Mouse (Mus musculus): Measurements from ENCODE around the gene Zscan10. TPM values are rescaled to one million over a fixed set of nuclear protein-coding genes. Genes with fewer than 3 reads are reported as not detected.

Gene Zscan10
- polyA plus RNA-seq, 1 experiment, result 0.02 TPM

DNA sequence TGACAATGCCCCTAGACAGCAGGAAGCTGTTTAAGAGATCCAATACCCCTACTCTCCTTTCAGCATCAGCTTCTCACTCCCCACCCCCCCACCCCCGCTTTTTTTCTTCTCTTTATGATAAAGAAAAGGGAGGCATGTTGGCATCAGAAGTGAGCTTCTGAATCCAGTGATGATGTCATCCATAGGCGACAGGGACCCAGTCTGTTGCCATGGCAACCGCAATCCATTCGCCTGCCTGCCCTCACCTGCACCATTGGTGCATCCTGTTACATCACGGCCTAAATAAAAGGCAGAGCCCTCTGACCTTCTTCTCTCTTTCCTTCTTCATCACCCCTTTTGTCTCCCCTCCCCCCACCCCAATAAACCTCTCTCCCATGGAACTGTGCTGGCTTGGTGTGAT is 32.3 kb upstream of the Zscan10 start:
- H3K4me3 ChIP-seq, result no peak overlapping the region
- no peaks in the 10 kb centered on the region for H3K27me3 ChIP-seq (ENCODE audit: control insufficient read depth, insufficient read depth, insufficient read length)
- no peak overlapping the region for H3ac ChIP-seq (ENCODE audit: control insufficient read depth, insufficient read length)
- H3K79me2 ChIP-seq (ENCODE audit: control insufficient read depth, insufficient read depth), result peaks cover 3% of the 10 kb centered on the region
- H3K4me2 ChIP-seq (ENCODE audit: low read depth), result no peak overlapping the region
- H3K36me3 ChIP-seq (ENCODE audit: control insufficient read depth, insufficient read depth), result no peaks in the 10 kb centered on the region
- no peak for TF ChIP-seq SRF (IDR thresholded peaks at IDR 0.05; ENCODE audit: control insufficient read depth, insufficient read length, low read depth)
- TF ChIP-seq MAX (IDR thresholded peaks at IDR 0.05; ENCODE audit: low read depth), result no peak
- no peak for TF ChIP-seq USF1 (IDR thresholded peaks at IDR 0.05; ENCODE audit: low read depth)
- TF ChIP-seq TCF3 (IDR thresholded peaks at IDR 0.05; ENCODE audit: insufficient read length, low read depth), result no peak
- TF ChIP-seq POLR2A (IDR thresholded peaks at IDR 0.05; ENCODE audit: insufficient read length, low read depth), result no peak
- no peak for TF ChIP-seq POLR2AphosphoS2 (IDR thresholded peaks at IDR 0.05; ENCODE audit: insufficient read length, low read depth)
- TF ChIP-seq E2F4 (IDR thresholded peaks at IDR 0.05; ENCODE audit: insufficient read depth), result no peak
- TF ChIP-seq REST (IDR thresholded peaks at IDR 0.05; ENCODE audit: insufficient read depth, insufficient read length), result no peak
- no peak for TF ChIP-seq CEBPB (IDR thresholded peaks at IDR 0.05; ENCODE audit: insufficient read depth, poor library complexity, severe bottlenecking)
- TF ChIP-seq TCF12 (IDR thresholded peaks at IDR 0.05; ENCODE audit: insufficient read depth, poor library complexity, severe bottlenecking), result no peak
- TF ChIP-seq MYOD1 (IDR thresholded peaks at IDR 0.05; ENCODE audit: control insufficient read depth in 1 of 3, insufficient read length in 2 of 3, low read depth in 2 of 3), result no peak
- no peak for TF ChIP-seq MYOG (IDR thresholded peaks at IDR 0.05; ENCODE audit: control insufficient read depth in 1 of 3, insufficient read depth in 1 of 3, insufficient read length in 2 of 3, low read depth in 2 of 3)

- no peak for TF ChIP-seq SRF (IDR thresholded peaks at IDR 0.05; ENCODE audit: control insufficient read depth, insufficient read length, low read depth)
- no peak for TF ChIP-seq POLR2A (IDR thresholded peaks at IDR 0.05; ENCODE audit: insufficient read length, low read depth)
- Histone ChIP-seq H3K4me2 (ENCODE audit: low read depth) (no peak overlapping the region), H3ac (ENCODE audit: control insufficient read depth, insufficient read length) (no peak overlapping the region), H3K27me3 (ENCODE audit: control insufficient read depth, insufficient read depth, insufficient read length) (no peaks in the 10 kb centered on the region), H3K79me2 (ENCODE audit: control insufficient read depth, insufficient read depth) (no peaks in the 10 kb centered on the region), H3K4me3 (no peak overlapping the region), H3K36me3 (ENCODE audit: control insufficient read depth, insufficient read depth) (no peaks in the 10 kb centered on the region)
These were observed 30.6 kb upstream of the Zscan10 start for GRCm38 (mm10) chr17:23570017-23570416.

GRCm38 (mm10) chr17:23571084-23571483 is 29.6 kb upstream of the Zscan10 start:
- TF ChIP-seq POLR2A (IDR thresholded peaks at IDR 0.05; ENCODE audit: insufficient read length, low read depth), result no peak
- no peak for TF ChIP-seq REST (IDR thresholded peaks at IDR 0.05; ENCODE audit: insufficient read depth, insufficient read length)
- no peak for TF ChIP-seq MAX (IDR thresholded peaks at IDR 0.05; ENCODE audit: low read depth)
- TF ChIP-seq TCF12 (IDR thresholded peaks at IDR 0.05; ENCODE audit: insufficient read depth, poor library complexity, severe bottlenecking), result no peak
- TF ChIP-seq TCF3 (IDR thresholded peaks at IDR 0.05; ENCODE audit: insufficient read length, low read depth), result no peak
- no peak for TF ChIP-seq CEBPB (IDR thresholded peaks at IDR 0.05; ENCODE audit: insufficient read depth, poor library complexity, severe bottlenecking)
- TF ChIP-seq MYOD1 (IDR thresholded peaks at IDR 0.05; ENCODE audit: control insufficient read depth in 1 of 3, insufficient read length in 2 of 3, low read depth in 2 of 3), result no peak
- no peak for TF ChIP-seq MYOG (IDR thresholded peaks at IDR 0.05; ENCODE audit: control insufficient read depth in 1 of 3, insufficient read depth in 1 of 3, insufficient read length in 2 of 3, low read depth in 2 of 3)
- no peak for TF ChIP-seq E2F4 (IDR thresholded peaks at IDR 0.05; ENCODE audit: insufficient read depth)
- no peak for TF ChIP-seq POLR2AphosphoS2 (IDR thresholded peaks at IDR 0.05; ENCODE audit: insufficient read length, low read depth)
- no peak for TF ChIP-seq SRF (IDR thresholded peaks at IDR 0.05; ENCODE audit: control insufficient read depth, insufficient read length, low read depth)
- no peak for TF ChIP-seq USF1 (IDR thresholded peaks at IDR 0.05; ENCODE audit: low read depth)
- Histone ChIP-seq H3K27me3 (ENCODE audit: control insufficient read depth, insufficient read depth, insufficient read length) (no peaks in the 10 kb centered on the region), H3K79me2 (ENCODE audit: control insufficient read depth, insufficient read depth) (no peaks in the 10 kb centered on the region), H3ac (ENCODE audit: control insufficient read depth, insufficient read length) (no peak overlapping the region), H3K4me3 (no peak overlapping the region), H3K4me2 (ENCODE audit: low read depth) (no peak overlapping the region), H3K36me3 (ENCODE audit: control insufficient read depth, insufficient read depth) (no peaks in the 10 kb centered on the region)

- H3K27me3 ChIP-seq (ENCODE audit: control insufficient read depth, insufficient read depth, insufficient read length), result no peaks in the 10 kb centered on the region
- H3K79me2 ChIP-seq (ENCODE audit: control insufficient read depth, insufficient read depth), result no peaks in the 10 kb centered on the region
- no peak overlapping the region for H3K4me3 ChIP-seq
- TF ChIP-seq MYOG (IDR thresholded peaks at IDR 0.05; ENCODE audit: control insufficient read depth in 1 of 3, insufficient read depth in 1 of 3, insufficient read length in 2 of 3, low read depth in 2 of 3) (no peak), SRF (IDR thresholded peaks at IDR 0.05; ENCODE audit: control insufficient read depth, insufficient read length, low read depth) (no peak), TCF3 (IDR thresholded peaks at IDR 0.05; ENCODE audit: insufficient read length, low read depth) (no peak), POLR2AphosphoS2 (IDR thresholded peaks at IDR 0.05; ENCODE audit: insufficient read length, low read depth) (no peak), TCF12 (IDR thresholded peaks at IDR 0.05; ENCODE audit: insufficient read depth, poor library complexity, severe bottlenecking) (no peak), POLR2A (IDR thresholded peaks at IDR 0.05; ENCODE audit: insufficient read length, low read depth) (no peak), CEBPB (IDR thresholded peaks at IDR 0.05; ENCODE audit: insufficient read depth, poor library complexity, severe bottlenecking) (no peak), USF1 (IDR thresholded peaks at IDR 0.05; ENCODE audit: low read depth) (no peak), MAX (IDR thresholded peaks at IDR 0.05; ENCODE audit: low read depth) (no peak), E2F4 (IDR thresholded peaks at IDR 0.05; ENCODE audit: insufficient read depth) (no peak), REST (IDR thresholded peaks at IDR 0.05; ENCODE audit: insufficient read depth, insufficient read length) (no peak), MYOD1 (IDR thresholded peaks at IDR 0.05; ENCODE audit: control insufficient read depth in 1 of 3, insufficient read length in 2 of 3, low read depth in 2 of 3) (no peak)
- H3K4me2 ChIP-seq (ENCODE audit: low read depth), result no peak overlapping the region
- no peak overlapping the region for H3ac ChIP-seq (ENCODE audit: control insufficient read depth, insufficient read length)
- no peaks in the 10 kb centered on the region for H3K36me3 ChIP-seq (ENCODE audit: control insufficient read depth, insufficient read depth)
These were observed 28.6 kb upstream of the Zscan10 start for GRCm38 (mm10) chr17:23572059-23572458.

DNA sequence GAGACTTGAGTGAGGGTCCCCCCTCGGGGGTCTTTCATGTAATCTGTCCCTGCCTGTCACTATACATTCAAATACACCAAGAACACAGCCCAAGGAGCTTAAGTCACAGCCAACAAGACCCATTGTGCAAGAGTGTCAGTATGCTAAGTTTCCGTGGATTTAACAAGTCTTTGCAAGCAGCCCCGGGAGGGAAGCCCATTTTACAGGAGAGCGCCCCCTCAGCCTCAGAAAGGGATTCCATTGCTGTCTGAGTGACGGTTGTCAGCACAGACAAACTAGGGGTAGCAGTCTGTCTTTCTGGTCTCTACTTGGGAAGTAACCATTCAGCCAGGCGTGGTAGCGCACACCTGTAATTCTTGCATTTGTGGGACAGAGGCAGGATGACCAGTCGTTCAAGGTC is 26.5 kb upstream of the Zscan10 start:
- no peak for TF ChIP-seq USF1 (IDR thresholded peaks at IDR 0.05; ENCODE audit: low read depth)
- no peak for TF ChIP-seq POLR2AphosphoS2 (IDR thresholded peaks at IDR 0.05; ENCODE audit: insufficient read length, low read depth)
- no peak for TF ChIP-seq E2F4 (IDR thresholded peaks at IDR 0.05; ENCODE audit: insufficient read depth)
- no peak for TF ChIP-seq MAX (IDR thresholded peaks at IDR 0.05; ENCODE audit: low read depth)
- TF ChIP-seq REST (IDR thresholded peaks at IDR 0.05; ENCODE audit: insufficient read depth, insufficient read length), result no peak
- TF ChIP-seq MYOG (IDR thresholded peaks at IDR 0.05; ENCODE audit: control insufficient read depth in 1 of 3, insufficient read depth in 1 of 3, insufficient read length in 2 of 3, low read depth in 2 of 3), result no peak
- TF ChIP-seq MYOD1 (IDR thresholded peaks at IDR 0.05; ENCODE audit: control insufficient read depth in 1 of 3, insufficient read length in 2 of 3, low read depth in 2 of 3), result no peak
- no peak for TF ChIP-seq POLR2A (IDR thresholded peaks at IDR 0.05; ENCODE audit: insufficient read length, low read depth)
- no peak for TF ChIP-seq CEBPB (IDR thresholded peaks at IDR 0.05; ENCODE audit: insufficient read depth, poor library complexity, severe bottlenecking)
- TF ChIP-seq SRF (IDR thresholded peaks at IDR 0.05; ENCODE audit: control insufficient read depth, insufficient read length, low read depth), result no peak
- TF ChIP-seq TCF12 (IDR thresholded peaks at IDR 0.05; ENCODE audit: insufficient read depth, poor library complexity, severe bottlenecking), result no peak
- TF ChIP-seq TCF3 (IDR thresholded peaks at IDR 0.05; ENCODE audit: insufficient read length, low read depth), result no peak
- Histone ChIP-seq H3K36me3 (ENCODE audit: control insufficient read depth, insufficient read depth) (no peaks in the 10 kb centered on the region), H3K4me2 (ENCODE audit: low read depth) (no peak overlapping the region)

More for the DNA sequence above, 26.5 kb upstream of the Zscan10 start:
- no peak overlapping the region for H3ac ChIP-seq (ENCODE audit: control insufficient read depth, insufficient read length)
- no peaks in the 10 kb centered on the region for H3K79me2 ChIP-seq (ENCODE audit: control insufficient read depth, insufficient read depth)
- no peaks in the 10 kb centered on the region for H3K27me3 ChIP-seq (ENCODE audit: control insufficient read depth, insufficient read depth, insufficient read length)
- H3K4me3 ChIP-seq, result no peak overlapping the region
